Mouse (Mus musculus) megakaryocyte-erythroid progenitor cell, adult 5-6 weeks (primary cell): ENCODE measurements around the gene Ism2. TPM values are rescaled to one million over a fixed set of nuclear protein-coding genes. Genes with fewer than 3 reads are reported as not detected.
A peak's percentile ranks its signal among the peaks of the same experiment; 100 is the strongest.

Experiments
- ATAC-seq: replicated peaks from 2 replicates; pipeline ENCODE4 v1.8.0; 2016; ENCODE audit warnings: mild to moderate bottlenecking, inconsistent platforms; ENCODE audit not compliant: severe bottlenecking, poor library complexity, low FRiP score, low TSS enrichment
- total RNA-seq, 2 experiments: library from RNA; stranded (forward) in 1 of 2; stranded (reverse) in 1 of 2; fragments of 200-1000, 215-1000 nt in 1 of 2; fragments of >200 nt in 1 of 2; fragmentation: Nextera tagmentation in 1 of 2; gene quantifications; 2 replicates each; pipeline ENCODE4 v1.2.3; 2014 to 2017

Gene Ism2
- total RNA-seq, 2 experiments from 2014 or later = not detected

GRCm38 (mm10) chr12:87253878-87254277 lies 45.6 kb downstream of the Ism2 start:
- no peak for ATAC-seq

GRCm38 (mm10) chr12:87250161-87250560 lies 49.3 kb downstream of the Ism2 start:
- ATAC-seq = peak; percentile 77

GRCm38 (mm10) chr12:87238632-87239031 lies 60.9 kb downstream of the Ism2 start, which contains the start of gene Noxred1:
Gene Noxred1 (minus strand): TSS chr12:87238732.
- no peak for ATAC-seq

- ATAC-seq = no peak
Measured at GRCm38 (mm10) chr12:87236882-87237483, 62.5 kb downstream of the Ism2 start.

GRCm38 (mm10) chr12:87230379-87230895 lies 69.1 kb downstream of the Ism2 start:
- ATAC-seq = no peak

- ATAC-seq = no peak
Measured at GRCm38 (mm10) chr12:87229633-87230032, 69.9 kb downstream of the Ism2 start.

Other genes with a start within 250 kb of the Ism2 start
- not detected in 2 replicates for gene Ngb, start 197.2 kb downstream of the Ism2 start, total RNA-seq (2014; fragmentation: Nextera tagmentation)
- not detected in 2 replicates for gene Ngb, start 197.2 kb downstream of the Ism2 start, total RNA-seq (2017)
- gene Gstz1, start 152.5 kb downstream of the Ism2 start, total RNA-seq (2014; fragmentation: Nextera tagmentation) = 32.8 and 38.3 TPM in 2 replicates
- gene Gstz1, start 152.5 kb downstream of the Ism2 start, total RNA-seq (2017) = 25.1 and 43.6 TPM in 2 replicates
- 6.6 and 10.4 TPM in 2 replicates for gene Pomt2, start 151.7 kb downstream of the Ism2 start, total RNA-seq (2014; fragmentation: Nextera tagmentation)
- gene Pomt2, start 151.7 kb downstream of the Ism2 start, total RNA-seq (2017) = 5.1 and 7.7 TPM in 2 replicates
- gene Samd15, start 100.0 kb downstream of the Ism2 start, total RNA-seq (2014; fragmentation: Nextera tagmentation) = not detected in 2 replicates
- 3.8 TPM in 1 of 2 replicates, not detected in the other for gene Samd15, start 100.0 kb downstream of the Ism2 start, total RNA-seq (2017)
- gene Tmed8, start 99.3 kb downstream of the Ism2 start, total RNA-seq (2014; fragmentation: Nextera tagmentation) = 6.1 and 7.7 TPM in 2 replicates
- gene Tmed8, start 99.3 kb downstream of the Ism2 start, total RNA-seq (2017) = 6.2 and 6.7 TPM in 2 replicates
- gene Noxred1, start 61.0 kb downstream of the Ism2 start, total RNA-seq (2014; fragmentation: Nextera tagmentation) = not detected in 2 replicates
- gene Noxred1, start 61.0 kb downstream of the Ism2 start, total RNA-seq (2017) = not detected in 2 replicates
- gene Vipas39, start 33.4 kb downstream of the Ism2 start, total RNA-seq (2014; fragmentation: Nextera tagmentation) = 20.5 and 25.5 TPM in 2 replicates
- 15.8 and 26.0 TPM in 2 replicates for gene Vipas39, start 33.4 kb downstream of the Ism2 start, total RNA-seq (2017)
- gene Ahsa1, start 33.2 kb downstream of the Ism2 start, total RNA-seq (2014; fragmentation: Nextera tagmentation) = 127 and 212 TPM in 2 replicates
- gene Ahsa1, start 33.2 kb downstream of the Ism2 start, total RNA-seq (2017) = 295 and 365 TPM in 2 replicates
- gene Sptlc2, start 88.7 kb upstream of the Ism2 start, total RNA-seq (2014; fragmentation: Nextera tagmentation) = 16.1 and 33.3 TPM in 2 replicates
- 46.3 and 61.6 TPM in 2 replicates for gene Sptlc2, start 88.7 kb upstream of the Ism2 start, total RNA-seq (2017)
- 183 and 219 TPM in 2 replicates for gene Slirp, start 144.2 kb upstream of the Ism2 start, total RNA-seq (2014; fragmentation: Nextera tagmentation)
- 65.7 and 122 TPM in 2 replicates for gene Slirp, start 144.2 kb upstream of the Ism2 start, total RNA-seq (2017)
- gene Alkbh1, start 144.3 kb upstream of the Ism2 start, total RNA-seq (2014; fragmentation: Nextera tagmentation) = 65.2 and 74.6 TPM in 2 replicates
- 62.8 and 93.0 TPM in 2 replicates for gene Alkbh1, start 144.3 kb upstream of the Ism2 start, total RNA-seq (2017)
- gene Snw1, start 172.6 kb upstream of the Ism2 start, total RNA-seq (2014; fragmentation: Nextera tagmentation) = 64.6 and 68.2 TPM in 2 replicates
- gene Snw1, start 172.6 kb upstream of the Ism2 start, total RNA-seq (2017) = 189 and 219 TPM in 2 replicates
- not detected in 2 replicates for gene Gm5788, start 195.0 kb upstream of the Ism2 start, total RNA-seq (2014; fragmentation: Nextera tagmentation)
- not detected in 2 replicates for gene Gm5788, start 195.0 kb upstream of the Ism2 start, total RNA-seq (2017)
- not detected in 2 replicates for gene Gm8300, start 214.6 kb upstream of the Ism2 start, total RNA-seq (2014; fragmentation: Nextera tagmentation)
- gene Gm8300, start 214.6 kb upstream of the Ism2 start, total RNA-seq (2017) = not detected in 2 replicates